Mouse (Mus musculus): ENCODE results near the gene Tap2.
"Not testable (repeated sequence)": the region's sequence is repeated elsewhere in the genome, so short reads cannot be mapped to it uniquely, and the experiment has no call there.

Tap2 gene

GRCm38 (mm10) chr17:34213936-34214335 lies 10.6 kb downstream of the Tap2 start:
- DNase-seq (ENCODE audit: low read depth): no peak

DNA sequence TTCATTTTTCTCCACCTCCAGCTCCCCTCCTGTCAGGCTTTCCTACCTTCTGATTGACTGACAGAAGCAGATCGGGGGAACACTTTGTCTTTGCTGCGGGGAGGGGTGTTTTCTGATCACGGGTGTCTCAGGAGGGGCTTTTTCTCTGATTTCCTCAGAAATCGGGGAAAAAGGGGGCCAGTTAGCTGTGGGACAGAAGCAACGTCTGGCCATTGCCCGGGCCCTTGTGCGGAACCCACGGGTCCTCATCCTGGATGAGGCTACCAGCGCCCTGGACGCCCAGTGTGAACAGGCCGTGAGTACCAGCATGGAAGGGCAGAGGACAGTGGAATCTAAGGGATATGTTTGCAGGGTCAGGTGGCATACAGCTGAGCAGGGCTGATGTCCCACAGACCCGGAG lies 11.8 kb downstream of the Tap2 start:
- DNase-seq (ENCODE audit: low read depth): no peak

DNA sequence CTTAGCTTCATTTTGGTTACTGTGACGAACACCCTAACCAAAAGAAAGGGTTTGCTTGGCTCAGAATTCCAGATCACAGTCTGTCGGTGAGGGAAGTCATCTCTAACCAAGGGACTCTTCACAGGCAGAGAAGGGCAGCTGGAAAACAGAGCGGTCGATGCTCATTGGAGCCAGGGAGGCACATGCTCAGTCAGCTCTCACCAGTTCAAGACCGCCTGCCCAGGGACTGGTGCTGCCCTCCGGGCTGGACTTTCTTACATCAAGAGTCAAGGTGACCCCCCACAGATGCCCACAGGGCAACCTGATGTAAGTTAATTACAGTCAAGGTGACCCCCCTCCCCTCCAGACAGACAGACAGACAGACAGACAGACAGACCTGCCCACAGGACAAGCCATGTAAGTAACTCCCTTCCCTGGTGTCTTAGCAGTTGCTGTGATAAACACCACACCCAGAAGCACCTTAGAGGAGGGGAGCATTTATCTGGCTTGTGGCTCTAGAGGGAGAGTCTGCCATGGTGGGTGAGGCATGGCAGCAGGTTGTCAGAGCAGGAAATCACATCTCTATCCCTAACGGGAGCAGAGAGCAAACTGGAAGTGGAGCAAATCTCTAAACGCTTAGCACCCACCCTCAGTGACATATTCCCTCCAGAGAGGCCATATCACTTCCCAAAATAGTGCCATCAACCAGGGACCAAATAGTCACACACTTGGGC lies 14.0 kb downstream of the Tap2 start:
- no peak for DNase-seq (ENCODE audit: low read depth)

DNA sequence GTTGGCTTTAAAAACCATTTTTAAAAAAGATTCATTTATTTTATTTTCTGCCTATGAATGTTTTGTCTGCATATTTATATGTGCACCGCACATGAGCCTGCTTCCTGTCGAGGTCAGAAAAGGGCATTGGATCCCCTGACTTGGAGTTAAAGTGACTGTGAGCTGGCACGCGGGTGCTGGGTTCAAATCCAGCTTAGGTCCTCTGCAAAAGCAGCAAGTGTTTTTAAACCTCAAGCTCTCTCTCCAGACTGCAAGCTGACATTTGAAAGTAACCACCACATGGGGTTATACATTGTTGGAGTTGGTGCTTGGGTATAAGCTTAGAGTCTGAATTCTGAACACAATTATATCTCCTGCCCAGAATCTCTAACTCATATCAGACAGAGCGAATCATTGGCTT lies 14.7 kb downstream of the Tap2 start:
- DNase-seq (ENCODE audit: low read depth): no peak

GRCm38 (mm10) chr17:34218675-34219074 lies 15.3 kb downstream of the Tap2 start:
- DNase-seq (ENCODE audit: low read depth): no peak

DNA sequence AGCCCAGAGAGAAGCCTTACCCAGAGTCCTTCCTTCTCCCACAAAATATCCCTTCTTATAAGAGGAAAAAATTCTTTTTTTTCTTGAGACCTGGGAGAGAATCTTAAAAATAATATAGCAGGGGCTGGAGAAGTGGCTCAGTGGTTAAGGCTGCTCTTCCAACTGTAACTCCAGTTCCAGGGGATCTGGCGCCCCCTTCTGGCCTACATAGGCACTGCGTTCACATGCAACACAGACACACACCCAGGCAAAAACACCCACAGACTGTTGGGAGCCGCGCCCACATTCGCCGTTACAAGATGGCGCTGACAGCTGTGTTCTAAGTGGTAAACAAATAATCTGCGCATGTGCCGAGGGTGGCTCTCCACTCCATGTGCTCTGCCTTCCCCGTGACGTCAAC lies 15.8 kb downstream of the Tap2 start:
- DNase-seq (ENCODE audit: low read depth): peak; percentile 84

GRCm38 (mm10) chr17:34219801-34220200 lies 16.5 kb downstream of the Tap2 start:
- DNase-seq (ENCODE audit: low read depth): not testable (repeated sequence)

DNA sequence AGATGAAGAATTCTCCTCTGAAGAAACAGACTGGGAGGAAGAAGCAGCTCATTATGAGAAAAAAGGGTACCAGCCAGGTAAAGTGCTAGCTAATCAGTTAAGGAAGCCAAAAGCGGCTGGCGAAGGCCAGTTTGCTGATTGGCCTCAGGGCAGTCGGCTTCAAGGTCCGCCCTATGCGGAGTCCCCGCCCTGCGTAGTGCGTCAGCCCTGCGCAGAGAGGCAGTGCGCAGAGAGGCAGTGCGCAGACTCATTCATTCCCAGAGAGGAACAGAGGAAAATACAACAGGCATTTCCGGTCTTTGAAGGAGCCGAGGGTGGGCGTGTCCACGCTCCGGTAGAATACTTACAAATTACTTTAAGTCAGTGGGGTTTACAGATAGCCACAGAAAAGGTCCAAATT lies 17.1 kb downstream of the Tap2 start:
- not testable (repeated sequence) for DNase-seq (ENCODE audit: low read depth)

GRCm38 (mm10) chr17:34224816-34225215 lies 21.5 kb downstream of the Tap2 start:
- no peak for DNase-seq (ENCODE audit: low read depth)

- DNase-seq (ENCODE audit: low read depth): no peak
Measured at GRCm38 (mm10) chr17:34225426-34225825, 22.1 kb downstream of the Tap2 start.

DNA sequence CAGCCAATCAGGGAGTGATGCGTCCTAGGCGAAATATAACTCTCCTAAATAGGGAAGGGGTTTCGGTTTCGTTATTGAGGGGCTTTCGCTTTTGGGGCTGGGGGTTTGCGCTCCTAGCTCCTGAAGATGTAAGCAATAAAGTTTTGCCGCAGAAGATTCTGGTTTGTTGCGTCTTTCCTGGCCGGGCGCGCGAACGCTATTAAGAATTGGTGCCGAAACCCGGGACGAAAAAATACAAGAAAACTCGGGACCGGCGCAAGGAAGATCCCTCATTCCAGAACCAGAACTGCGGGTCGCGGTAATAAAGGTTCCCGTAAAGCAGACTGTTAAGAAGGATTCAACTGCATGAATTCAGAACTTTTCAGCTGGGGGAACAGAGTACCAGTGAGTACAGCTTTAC lies 22.6 kb downstream of the Tap2 start:
- DNase-seq (ENCODE audit: low read depth): not testable (repeated sequence)

DNA sequence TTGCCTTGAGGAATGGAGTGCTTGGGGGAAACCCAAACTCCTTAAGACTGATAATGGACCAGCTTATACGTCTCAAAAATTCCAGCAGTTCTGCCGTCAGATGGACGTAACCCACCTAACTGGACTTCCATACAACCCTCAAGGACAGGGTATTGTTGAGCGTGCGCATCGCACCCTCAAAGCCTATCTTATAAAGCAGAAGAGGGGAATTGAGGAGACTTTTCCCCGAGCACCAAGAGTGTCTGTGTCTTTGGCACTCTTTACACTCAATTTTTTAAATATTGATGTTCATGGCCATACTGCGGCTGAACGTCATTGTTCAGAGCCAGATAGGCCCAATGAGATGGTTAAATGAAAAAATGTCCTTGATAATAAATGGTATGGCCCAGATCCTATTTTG lies 27.6 kb downstream of the Tap2 start:
- not testable (repeated sequence) for DNase-seq (ENCODE audit: low read depth)

- DNase-seq (ENCODE audit: low read depth): not testable (repeated sequence)
Measured at GRCm38 (mm10) chr17:34232021-34232420, 28.7 kb downstream of the Tap2 start.

- DNase-seq (ENCODE audit: low read depth): peak; percentile 96
Measured at GRCm38 (mm10) chr17:34234926-34235325, 31.6 kb downstream of the Tap2 start.

DNA sequence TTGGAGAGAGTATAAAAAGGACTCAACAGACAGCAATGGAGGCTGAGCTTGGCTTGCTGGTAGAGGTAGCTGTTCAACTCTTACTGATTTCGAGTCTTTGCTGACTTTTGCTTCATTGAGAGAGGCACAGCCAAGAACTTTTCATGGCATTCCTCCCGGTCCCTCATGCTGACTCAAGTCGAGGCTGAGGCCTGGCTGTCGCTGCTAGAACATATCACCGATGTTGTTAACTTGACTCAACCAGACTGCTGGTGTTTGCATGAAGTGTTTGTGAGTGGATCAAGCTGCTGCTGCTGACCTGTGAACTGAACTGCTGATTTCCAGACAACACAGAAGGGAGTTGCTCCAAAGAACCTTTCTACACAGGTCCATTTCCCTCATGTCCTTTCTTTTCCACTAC lies 33.4 kb downstream of the Tap2 start:
- no peak for DNase-seq (ENCODE audit: low read depth)

DNA sequence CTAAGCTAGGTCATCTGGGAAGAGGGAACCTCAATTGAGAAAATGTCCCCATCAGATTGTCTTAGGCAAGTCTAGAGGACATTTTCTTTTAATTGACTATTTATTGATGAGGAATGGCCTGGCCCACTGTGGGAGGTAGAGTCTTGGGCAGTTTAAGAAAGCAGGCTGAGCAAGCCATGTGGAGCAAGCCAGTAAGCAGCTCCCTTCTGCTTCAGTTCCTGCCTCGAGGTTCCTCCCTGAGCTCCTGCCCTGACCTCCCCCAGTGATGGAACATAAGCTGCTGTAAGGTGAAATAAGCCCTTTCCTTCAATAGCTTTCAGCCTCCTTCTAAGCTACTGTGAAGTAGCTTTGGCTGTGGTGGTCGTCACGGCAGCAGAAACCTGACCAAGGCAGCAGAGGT lies 34.4 kb downstream of the Tap2 start:
- DNase-seq (ENCODE audit: low read depth): no peak

DNA sequence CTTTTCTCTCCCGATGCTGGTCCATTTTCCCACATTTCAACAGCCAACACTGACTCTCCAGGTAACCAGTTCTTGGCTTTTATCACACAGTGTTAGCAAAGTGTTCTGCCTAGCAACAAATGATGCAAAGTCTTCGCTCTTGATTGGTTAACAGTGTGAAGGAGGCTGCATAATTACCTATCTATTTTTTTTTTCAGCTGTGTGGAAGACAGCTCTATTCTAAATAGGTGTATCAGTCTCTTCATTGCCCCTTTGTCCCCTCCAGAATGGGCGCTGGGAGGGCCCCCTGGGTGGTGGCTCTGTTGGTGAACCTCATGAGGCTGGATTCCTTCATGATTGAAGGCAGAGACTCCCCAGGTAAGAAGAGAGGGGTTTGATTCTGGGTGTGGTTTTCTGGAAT lies 35.4 kb downstream of the Tap2 start, which contains the start of gene H2-Ob:
Gene H2-Ob, plus strand, starts transcription at position 198 of the 400 bp plus-strand sequence.
- peak; percentile 93 for DNase-seq (ENCODE audit: low read depth)

DNA sequence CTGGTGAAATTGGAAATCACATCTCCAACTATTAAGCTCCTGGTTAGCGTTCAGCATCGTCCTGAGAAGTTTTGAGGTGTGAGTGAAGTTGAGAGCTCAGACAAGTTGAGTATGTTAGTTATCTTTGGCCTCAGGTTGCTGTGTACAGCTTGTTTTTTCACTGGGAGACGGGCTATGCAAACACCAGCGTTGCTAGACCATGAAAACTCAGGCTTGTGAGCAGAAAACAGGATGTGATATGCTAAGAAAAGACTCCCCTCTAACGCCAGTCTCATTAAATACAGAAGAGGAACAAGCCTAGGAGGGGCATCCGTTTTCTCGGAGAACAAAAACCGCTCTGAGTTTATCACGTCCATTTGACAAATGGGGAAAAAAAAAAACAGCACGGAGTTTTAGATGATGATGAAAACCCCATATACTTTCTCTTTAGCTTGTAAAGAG lies 36.3 kb downstream of the Tap2 start:
- DNase-seq (ENCODE audit: low read depth): peak; percentile 78

- DNase-seq (ENCODE audit: low read depth): no peak
Measured at GRCm38 (mm10) chr17:34240366-34240765, 37.0 kb downstream of the Tap2 start.

DNA sequence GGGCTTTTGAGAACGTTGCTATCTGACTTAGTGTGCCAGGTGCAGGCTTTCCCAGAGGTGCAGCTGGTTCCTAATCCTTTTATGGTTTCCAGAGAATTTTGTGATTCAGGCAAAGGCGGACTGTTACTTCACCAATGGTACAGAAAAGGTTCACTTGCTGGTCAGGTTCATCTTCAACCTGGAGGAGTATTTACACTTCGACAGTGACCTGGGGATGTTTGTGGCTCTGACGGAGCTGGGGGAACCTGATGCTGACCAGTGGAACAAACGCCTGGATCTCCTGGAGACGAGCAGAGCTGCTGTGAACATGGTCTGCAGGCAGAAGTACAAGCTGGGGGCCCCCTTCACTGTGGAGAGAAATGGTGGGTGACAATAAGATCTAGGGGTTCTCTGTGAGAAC lies 37.6 kb downstream of the Tap2 start:
- DNase-seq (ENCODE audit: low read depth): no peak

DNA sequence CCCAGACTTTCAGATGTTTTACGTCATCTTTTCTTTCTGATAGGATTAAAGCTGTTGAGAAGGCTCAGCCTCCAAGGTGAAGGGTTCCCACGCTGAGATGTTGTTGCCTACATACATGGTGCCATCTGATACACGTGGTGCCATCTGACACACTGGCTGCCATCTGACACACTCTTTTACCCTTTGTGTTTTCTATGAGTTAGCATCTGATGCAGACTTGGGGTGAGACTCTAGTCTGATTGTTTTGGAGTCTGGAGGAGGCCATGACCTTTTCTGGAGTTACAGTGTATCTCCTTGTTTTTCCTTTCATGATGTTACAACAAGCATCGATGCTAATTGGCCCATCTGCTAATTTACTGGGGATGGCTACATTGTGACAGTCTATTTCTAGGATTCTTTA lies 41.3 kb downstream of the Tap2 start:
- no peak for DNase-seq (ENCODE audit: low read depth)

DNA sequence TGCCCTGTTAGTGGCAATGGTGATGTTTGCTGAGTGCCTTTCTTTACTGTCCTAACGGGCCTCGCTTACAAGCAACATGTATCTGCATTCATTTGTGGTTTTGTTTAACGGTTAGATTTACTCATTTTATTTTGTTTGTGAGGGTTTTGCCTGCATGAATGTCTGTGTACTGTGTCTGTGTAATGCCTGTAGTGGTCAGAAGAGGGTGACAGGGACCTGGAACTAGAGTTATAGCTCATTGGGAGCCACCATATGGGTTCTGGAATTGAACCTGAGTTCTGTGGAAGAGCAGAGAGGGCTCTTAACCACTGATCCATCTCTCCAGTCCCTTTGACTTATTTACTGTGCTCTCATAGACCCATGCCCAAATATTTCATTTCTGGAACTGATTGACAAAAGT lies 43.7 kb downstream of the Tap2 start:
- DNase-seq (ENCODE audit: low read depth): no peak

GRCm38 (mm10) chr17:34248764-34249163 lies 45.4 kb downstream of the Tap2 start:
- no peak for DNase-seq (ENCODE audit: low read depth)

DNA sequence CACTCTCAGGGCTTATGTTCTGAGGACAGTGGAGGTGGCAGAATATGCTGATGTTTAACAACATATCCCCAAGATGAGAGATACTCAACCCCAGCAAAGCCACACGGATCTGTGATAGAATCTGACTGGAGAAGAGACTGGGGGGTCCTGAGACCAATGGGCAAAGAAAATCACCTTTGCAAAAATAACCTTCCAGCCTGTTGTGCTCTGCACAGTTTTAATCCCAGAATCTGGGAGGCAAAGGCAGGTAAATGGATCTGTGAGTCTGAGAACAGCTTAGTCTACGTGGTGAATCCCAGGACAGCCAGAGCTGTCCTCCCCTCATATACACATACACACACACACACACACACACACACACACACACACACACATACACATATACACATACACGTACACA lies 46.0 kb downstream of the Tap2 start:
- DNase-seq (ENCODE audit: low read depth): no peak
